Comparison of ENCODE assay signal across 28 mouse cellular contexts in genomic region chr6:126110892-126111835, GRCm38 (mm10). TPM values are rescaled to one million over a fixed set of nuclear protein-coding genes. Genes with fewer than 3 reads are reported as not detected.
DNase-seq lines count a peak whose midpoint lies in the region; ATAC-seq and TF ChIP-seq lines count a peak whose summit lies in the region.
"Had no signal": no experiment of that assay in that cellular context is flagged by ENCODE, and none has a peak within 500 bp of the region (broad histone marks: within the 10 kb centered on the region; RNA-seq: fewer than 3 reads in every experiment).

No protein-coding gene starts in this region.

- no peak overlapping the region for H3K4me3 ChIP-seq in kidney, postnatal 0 days (replicated peaks; ENCODE audit: low read depth, low read length)
- no peak overlapping the region for H3K4me3 ChIP-seq in lung, embryonic 16.5 days (ENCODE audit: low read length)
- H3K4me3 ChIP-seq in hindbrain, embryonic 11.5 days (ENCODE audit: low read depth, low read length), result no peak overlapping the region
- H3K4me3 ChIP-seq: forebrain, embryonic 13.5 days; heart, embryonic 10.5 days; heart, embryonic 15.5 days; hindbrain, embryonic 12.5 days; intestine, embryonic 15.5 days; left cerebral cortex, adult 2 months; limb, embryonic 12.5 days; liver, embryonic 12.5 days; midbrain, embryonic 12.5 days; neural tube, embryonic 13.5 days had no signal

- H3K9ac ChIP-seq in kidney, postnatal 0 days (ENCODE audit: low read depth, low read length), result no peak overlapping the region
- H3K9ac ChIP-seq in lung, embryonic 16.5 days (ENCODE audit: low read length), result no peak overlapping the region
- H3K9ac ChIP-seq in hindbrain, embryonic 11.5 days (ENCODE audit: low read depth, low read length), result no peak overlapping the region
- H3K9ac ChIP-seq: forebrain, embryonic 13.5 days; heart, embryonic 15.5 days; hindbrain, embryonic 12.5 days; intestine, embryonic 15.5 days; limb, embryonic 12.5 days; liver, embryonic 12.5 days; liver, postnatal 0 days; midbrain, embryonic 12.5 days; neural tube, embryonic 13.5 days had no signal

- no peaks in the 10 kb centered on the region for H3K27me3 ChIP-seq in kidney, postnatal 0 days (ENCODE audit: insufficient read depth, low read length)
- H3K27me3 ChIP-seq in lung, embryonic 16.5 days (ENCODE audit: control insufficient read depth, insufficient read depth, low read depth, low read length), result no peaks in the 10 kb centered on the region
- H3K27me3 ChIP-seq in hindbrain, embryonic 11.5 days (ENCODE audit: control insufficient read depth, insufficient read depth, low read length), result no peaks in the 10 kb centered on the region
- H3K27me3 ChIP-seq: forebrain, embryonic 13.5 days; heart, embryonic 15.5 days; hindbrain, embryonic 12.5 days; intestine, embryonic 15.5 days; limb, embryonic 12.5 days; liver, embryonic 12.5 days; midbrain, embryonic 12.5 days; neural tube, embryonic 13.5 days had no signal

- H3K27ac ChIP-seq in kidney, postnatal 0 days, result no peak overlapping the region
- no peak overlapping the region for H3K27ac ChIP-seq in lung, embryonic 16.5 days (ENCODE audit: low read length)
- H3K27ac ChIP-seq in hindbrain, embryonic 11.5 days (ENCODE audit: low read depth, low read length), result no peak overlapping the region
- H3K27ac ChIP-seq: forebrain, embryonic 13.5 days; heart, embryonic 10.5 days; heart, embryonic 15.5 days; hindbrain, embryonic 12.5 days; hindbrain, postnatal 0 days; intestine, embryonic 15.5 days; left cerebral cortex, adult 2 months; limb, embryonic 12.5 days; liver, embryonic 12.5 days; midbrain, embryonic 12.5 days; neural tube, embryonic 13.5 days had no signal

- peaks cover 21% of the 10 kb centered on the region; the same call in 1 of the 2 replicates for H3K4me1 ChIP-seq in kidney, postnatal 0 days (replicated peaks; ENCODE audit: insufficient read depth, low read length)
- peaks cover 18% of the 10 kb centered on the region for H3K4me1 ChIP-seq in lung, embryonic 16.5 days (replicated peaks; ENCODE audit: control insufficient read depth, insufficient read depth, low read length)
- H3K4me1 ChIP-seq in hindbrain, embryonic 11.5 days (replicated peaks; ENCODE audit: control insufficient read depth, insufficient read depth, low read length), result no peaks in the 10 kb centered on the region; the same call in 1 of the 2 replicates
- H3K4me1 ChIP-seq: liver, embryonic 12.5 days had no signal

- H3K36me3 ChIP-seq in kidney, postnatal 0 days (ENCODE audit: insufficient read depth, low read length), result no peaks in the 10 kb centered on the region
- no peaks in the 10 kb centered on the region for H3K36me3 ChIP-seq in lung, embryonic 16.5 days (ENCODE audit: control insufficient read depth, insufficient read depth, low read length)
- H3K36me3 ChIP-seq in hindbrain, embryonic 11.5 days (ENCODE audit: control insufficient read depth, insufficient read depth, low read length), result no peaks in the 10 kb centered on the region
- H3K36me3 ChIP-seq: heart, embryonic 10.5 days; heart, embryonic 15.5 days; hindbrain, embryonic 12.5 days; intestine, embryonic 15.5 days; liver, embryonic 12.5 days; midbrain, embryonic 12.5 days; neural tube, embryonic 13.5 days had no signal

- TF ChIP-seq CTCF in kidney, postnatal 0 days (IDR thresholded peaks at IDR 0.05; ENCODE audit: low read depth), result no peak

- peak; percentile 52 for ATAC-seq in kidney, postnatal 0 days (replicated peaks; ENCODE audit: low FRiP score, low read depth)
- peak; percentile 46 for ATAC-seq in lung, embryonic 16.5 days (ENCODE audit: low read depth)
- no peak for ATAC-seq in hindbrain, embryonic 11.5 days (ENCODE audit: low FRiP score)
- ATAC-seq: activated CD4-positive, CD25-positive, alpha-beta regulatory T cell, adult 4 months; forebrain, embryonic 13.5 days; hindbrain, postnatal 0 days; intestine, embryonic 15.5 days; liver, embryonic 12.5 days; liver, postnatal 0 days had no signal

- no peak overlapping the region for H3K4me2 ChIP-seq in kidney, postnatal 0 days (ENCODE audit: low read length)
- no peak overlapping the region for H3K4me2 ChIP-seq in lung, embryonic 16.5 days (ENCODE audit: low read depth, low read length)
- no peak overlapping the region for H3K4me2 ChIP-seq in hindbrain, embryonic 11.5 days (replicated peaks; ENCODE audit: low read depth, low read length)
- H3K4me2 ChIP-seq: forebrain, embryonic 13.5 days; heart, embryonic 15.5 days; hindbrain, embryonic 12.5 days; intestine, embryonic 15.5 days; limb, embryonic 12.5 days; liver, embryonic 12.5 days; midbrain, embryonic 12.5 days; neural tube, embryonic 13.5 days had no signal

- no peaks in the 10 kb centered on the region for H3K9me3 ChIP-seq in kidney, postnatal 0 days (replicated peaks; ENCODE audit: low read length)
- H3K9me3 ChIP-seq in lung, embryonic 16.5 days (ENCODE audit: control insufficient read depth, low read length), result no peaks in the 10 kb centered on the region
- no peaks in the 10 kb centered on the region for H3K9me3 ChIP-seq in hindbrain, embryonic 11.5 days (ENCODE audit: control insufficient read depth, low read length)
- H3K9me3 ChIP-seq: forebrain, embryonic 13.5 days; heart, embryonic 10.5 days; heart, embryonic 15.5 days; hindbrain, embryonic 12.5 days; intestine, embryonic 15.5 days; limb, embryonic 12.5 days; liver, embryonic 12.5 days; midbrain, embryonic 12.5 days; neural tube, embryonic 13.5 days had no signal

- DNase-seq in kidney, postnatal 0 days (ENCODE audit: low spot score), result peak; percentile 82
- no peak for DNase-seq in kidney, adult 11 months
- DNase-seq in lung, postnatal 14 days, result no peak
- peak; percentile 38 for DNase-seq in lung, postnatal 10 days
- no peak for DNase-seq in hindbrain, embryonic 11.5 days (ENCODE audit: low spot score)
- DNase-seq: adrenal gland, adult 2 months; adrenal gland, postnatal 36 days; B cell, adult 2 months; cerebellum, postnatal 14 days; gastrocnemius, postnatal 25 days; heart, adult 11 months; kidney, adult 9 months; liver, postnatal 0 days; right cerebral cortex, postnatal 4 days; thymus, postnatal 4 days had no signal

- WGBS in kidney, postnatal 0 days, result 37% methylated on average over 15 of the region's 15 CpGs
- 56% methylated on average over 15 of the region's 15 CpGs for WGBS in lung, embryonic 16.5 days
- 92% methylated on average over 15 of the region's 15 CpGs for WGBS in hindbrain, embryonic 11.5 days

RNA-seq across cellular contexts. Expression of gene Ntf3, which starts 55.5 kb away (rescaled TPM):
- polyA plus RNA-seq in kidney, postnatal 0 days (2015; fragmentation: Nextera tagmentation; extraction: Ambion mirVana), result 14.6 TPM in 2 replicates
- 3.5 and 3.7 TPM in 2 replicates for polyA plus RNA-seq in lung, embryonic 16.5 days (2015; fragmentation: Nextera tagmentation; extraction: Ambion mirVana)
- 4.5 and 5.8 TPM in 2 replicates for polyA plus RNA-seq in hindbrain, embryonic 11.5 days (2014; fragmentation: Nextera tagmentation; extraction: Ambion mirVana)
- polyA plus RNA-seq: activated CD4-positive, CD25-positive, alpha-beta regulatory T cell, adult 4 months had no signal

Comparison
In these comparisons a context has a peak if more than half of its experiments do, and no peak if none do; other contexts are left out.
1. DNase-seq: peak in kidney, postnatal 0 days (single experiment) and lung, postnatal 10 days (single experiment); none in kidney, adult 11 months (single experiment), lung, postnatal 14 days (single experiment) and hindbrain, embryonic 11.5 days (single experiment).